Mouse (Mus musculus) myocyte (in vitro differentiated cells): ENCODE results near the gene Utp11. TPM values are rescaled to one million over a fixed set of nuclear protein-coding genes. Genes with fewer than 3 reads are reported as not detected.
A peak's percentile ranks its signal among the peaks of the same experiment; 100 is the strongest.

ENCODE experiments used
- H3K27me3 ChIP-seq: one replicate; pipeline ENCODE4 v1.6.1; 2011; ENCODE audit not compliant: control insufficient read depth, insufficient read depth, insufficient read length
- H3K36me3 ChIP-seq: one replicate; pipeline ENCODE4 v1.6.1; 2011; ENCODE audit not compliant: control insufficient read depth, insufficient read depth
- H3K4me2 ChIP-seq: one replicate; pipeline ENCODE4 v1.6.1; 2011; ENCODE audit warnings: low read depth, control low read depth
- H3K4me3 ChIP-seq: one replicate; pipeline ENCODE4 v1.5.1; 2011; ENCODE audit warnings: mild to moderate bottlenecking, control low read depth, moderate library complexity
- H3K79me2 ChIP-seq: one replicate; pipeline ENCODE4 v1.6.1; 2011; ENCODE audit not compliant: control insufficient read depth, insufficient read depth
- H3ac ChIP-seq: one replicate; pipeline ENCODE4 v1.6.1; 2011; ENCODE audit not compliant: control insufficient read depth, insufficient read length
- CEBPB ChIP-seq: IDR thresholded peaks from 2 replicates; pipeline ENCODE4 v1.6.1; 2011; ENCODE audit warnings: mild to moderate bottlenecking, moderate library complexity; ENCODE audit not compliant: poor library complexity, insufficient read depth, severe bottlenecking
- E2F4 ChIP-seq: IDR thresholded peaks from one replicate; pipeline ENCODE4 v1.6.1; 2011; ENCODE audit warnings: mild to moderate bottlenecking, control low read depth, moderate library complexity; ENCODE audit not compliant: insufficient read depth
- MAX ChIP-seq: IDR thresholded peaks from one replicate; pipeline ENCODE4 v1.6.1; 2011; ENCODE audit warnings: low read depth, mild to moderate bottlenecking, control low read depth
- MYOD1 ChIP-seq, 3 experiments: IDR thresholded peaks; one replicate each; pipeline ENCODE4 v1.6.1; 2011; ENCODE audit warnings: control low read depth in 2 of 3, low read depth in 2 of 3, mild to moderate bottlenecking in 2 of 3, moderate library complexity in 1 of 3; ENCODE audit not compliant: insufficient read length in 2 of 3, control insufficient read depth in 1 of 3
- MYOG ChIP-seq, 3 experiments: IDR thresholded peaks; one replicate each; pipeline ENCODE4 v1.6.1; 2011; ENCODE audit warnings: control low read depth in 2 of 3, low read depth in 2 of 3, mild to moderate bottlenecking in 2 of 3; ENCODE audit not compliant: insufficient read length in 2 of 3, control insufficient read depth in 1 of 3, insufficient read depth in 1 of 3
- POLR2A ChIP-seq: IDR thresholded peaks from one replicate; pipeline ENCODE4 v1.6.1; 2011; ENCODE audit warnings: low read depth, mild to moderate bottlenecking, control low read depth, moderate library complexity; ENCODE audit not compliant: insufficient read length
- POLR2AphosphoS2 ChIP-seq: IDR thresholded peaks from one replicate; pipeline ENCODE4 v1.6.1; 2011; ENCODE audit warnings: low read depth, control low read depth; ENCODE audit not compliant: insufficient read length
- REST ChIP-seq: IDR thresholded peaks from one replicate; pipeline ENCODE4 v1.6.1; 2011; ENCODE audit warnings: mild to moderate bottlenecking, control low read depth, moderate library complexity; ENCODE audit not compliant: insufficient read depth, insufficient read length
- SRF ChIP-seq: IDR thresholded peaks from one replicate; pipeline ENCODE4 v1.6.1; 2011; ENCODE audit warnings: low read depth; ENCODE audit not compliant: control insufficient read depth, insufficient read length
- TCF12 ChIP-seq: IDR thresholded peaks from one replicate; pipeline ENCODE4 v1.6.1; 2011; ENCODE audit warnings: mild to moderate bottlenecking, control low read depth; ENCODE audit not compliant: poor library complexity, insufficient read depth, severe bottlenecking
- TCF3 ChIP-seq: IDR thresholded peaks from one replicate; pipeline ENCODE4 v1.6.1; 2011; ENCODE audit warnings: low read depth, control low read depth; ENCODE audit not compliant: insufficient read length
- USF1 ChIP-seq: IDR thresholded peaks from one replicate; pipeline ENCODE4 v1.6.1; 2011; ENCODE audit warnings: low read depth, mild to moderate bottlenecking, control low read depth, moderate library complexity
- polyA plus RNA-seq: library from polyadenylated mRNA; unstranded; fragments of >200 nt; fragmentation: generic; extraction: Trizol; gene quantifications from one replicate; pipeline ENCODE4 v1.2.1, GENCODE M21; 2012; ENCODE audit warnings: missing spikeins

Gene Utp11
- polyA plus RNA-seq, 1 experiment: 36.2 TPM

DNA sequence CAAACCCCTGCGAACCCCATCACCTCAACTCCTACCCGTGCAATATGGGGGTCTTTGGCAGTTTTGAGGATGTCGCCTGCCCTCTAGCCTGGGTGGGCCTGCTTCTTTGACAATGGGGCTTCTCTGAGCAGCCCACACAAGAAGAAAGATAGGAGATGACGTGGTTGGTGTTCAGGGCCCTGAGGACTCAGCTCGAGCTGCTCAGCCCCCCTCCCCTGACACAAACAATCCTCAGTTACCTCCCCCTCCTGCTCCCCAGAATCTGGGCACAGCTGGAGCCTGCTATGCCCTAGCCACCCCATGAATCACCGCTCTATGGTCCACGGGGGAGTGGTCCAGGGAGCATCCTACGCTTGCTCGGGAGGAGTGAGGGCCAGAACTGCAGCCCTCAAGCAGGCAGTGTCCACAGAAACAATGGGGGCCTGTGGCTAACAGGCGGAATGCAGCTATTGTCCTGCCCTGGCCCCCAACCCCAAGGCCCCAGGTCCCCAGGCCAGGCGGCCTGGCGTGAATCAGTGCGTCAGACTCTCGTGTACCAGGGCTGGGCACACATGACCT lies 25.8 kb downstream of the Utp11 start:
- TF ChIP-seq USF1 (no peak), TCF3 (no peak), POLR2A (no peak), TCF12 (no peak), SRF (no peak), MYOG (IDR thresholded peaks at IDR 0.05; ENCODE audit: control insufficient read depth in 1 of 3, insufficient read depth in 1 of 3, insufficient read length in 2 of 3, low read depth in 2 of 3) (no peak), POLR2AphosphoS2 (no peak), MAX (no peak), MYOD1 (IDR thresholded peaks at IDR 0.05; ENCODE audit: control insufficient read depth in 1 of 3, insufficient read length in 2 of 3, low read depth in 2 of 3) (no peak), REST (no peak), E2F4 (no peak), CEBPB (no peak)
- Histone ChIP-seq H3K27me3 (peaks cover 42% of the 10 kb centered on the region), H3K36me3 (no peaks in the 10 kb centered on the region), H3K4me2 (no peak overlapping the region), H3K4me3 (no peak overlapping the region), H3K79me2 (no peaks in the 10 kb centered on the region), H3ac (no peak overlapping the region)

DNA sequence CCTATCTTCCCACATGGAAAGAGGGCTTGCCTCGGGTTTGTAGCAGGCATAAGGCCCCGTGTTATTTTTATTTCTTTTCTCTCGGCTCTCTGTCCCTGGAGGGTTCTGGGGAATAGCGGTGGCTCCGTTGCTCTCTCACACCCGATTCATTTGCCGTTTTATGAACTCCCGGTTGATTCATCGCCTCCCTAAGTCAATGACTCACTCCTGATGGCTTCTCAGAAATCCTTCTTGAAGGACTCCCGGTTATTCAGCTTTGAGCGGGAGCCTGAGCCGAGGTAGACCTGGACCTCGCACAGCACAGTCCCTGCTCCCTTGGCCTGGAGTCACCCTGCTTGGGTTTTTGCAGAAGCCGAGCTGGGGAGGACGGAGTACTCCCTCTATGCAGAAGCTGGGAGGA lies 28.8 kb downstream of the Utp11 start:
- Histone ChIP-seq H3K4me3 (no peak overlapping the region), H3K4me2 (peak overlapping the region; percentile 55), H3K27me3 (peaks cover 68% of the 10 kb centered on the region), H3ac (no peak overlapping the region), H3K79me2 (no peaks in the 10 kb centered on the region), H3K36me3 (no peaks in the 10 kb centered on the region)
- no peak for TF ChIP-seq MYOD1 (IDR thresholded peaks at IDR 0.05; ENCODE audit: control insufficient read depth in 1 of 3, insufficient read length in 2 of 3, low read depth in 2 of 3)
- TF ChIP-seq TCF3: no peak
- TF ChIP-seq TCF12: no peak
- TF ChIP-seq MAX: no peak
- TF ChIP-seq SRF: no peak
- no peak for TF ChIP-seq CEBPB
- TF ChIP-seq POLR2AphosphoS2: no peak
- no peak for TF ChIP-seq MYOG (IDR thresholded peaks at IDR 0.05; ENCODE audit: control insufficient read depth in 1 of 3, insufficient read depth in 1 of 3, insufficient read length in 2 of 3, low read depth in 2 of 3)
- no peak for TF ChIP-seq REST
- TF ChIP-seq POLR2A: no peak
- TF ChIP-seq E2F4: no peak
- TF ChIP-seq USF1: no peak

DNA sequence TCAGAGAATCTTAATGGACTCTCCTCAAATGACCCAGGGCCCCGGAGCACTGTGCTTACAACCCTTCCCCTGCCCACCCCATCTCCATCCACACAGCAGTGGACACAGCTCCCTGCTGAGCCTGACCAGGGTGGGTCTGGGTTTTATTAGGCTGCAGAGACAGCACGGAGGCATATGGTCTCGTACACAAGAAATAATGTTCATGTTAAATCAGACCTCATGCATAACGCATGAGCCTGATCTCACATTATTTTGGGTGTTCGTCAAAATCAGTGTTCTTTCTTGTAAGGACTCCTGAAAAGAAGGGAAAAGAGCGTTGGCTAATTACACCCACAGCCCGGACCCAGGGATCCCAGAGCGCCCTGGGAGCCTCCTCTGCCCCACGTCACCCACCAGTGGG lies 29.2 kb downstream of the Utp11 start:
- Histone ChIP-seq H3K79me2 (no peaks in the 10 kb centered on the region), H3K27me3 (peaks cover 72% of the 10 kb centered on the region), H3ac (no peak overlapping the region), H3K36me3 (no peaks in the 10 kb centered on the region), H3K4me2 (peak overlapping the region; percentile 55), H3K4me3 (no peak overlapping the region)
- no peak for TF ChIP-seq E2F4
- TF ChIP-seq TCF12: no peak
- TF ChIP-seq CEBPB: no peak
- no peak for TF ChIP-seq USF1
- no peak for TF ChIP-seq MYOD1 (IDR thresholded peaks at IDR 0.05; ENCODE audit: control insufficient read depth in 1 of 3, insufficient read length in 2 of 3, low read depth in 2 of 3)
- TF ChIP-seq MYOG (IDR thresholded peaks at IDR 0.05; ENCODE audit: control insufficient read depth in 1 of 3, insufficient read depth in 1 of 3, insufficient read length in 2 of 3, low read depth in 2 of 3): no peak
- no peak for TF ChIP-seq REST
- no peak for TF ChIP-seq POLR2AphosphoS2
- TF ChIP-seq TCF3: no peak
- no peak for TF ChIP-seq MAX
- TF ChIP-seq SRF: no peak

DNA sequence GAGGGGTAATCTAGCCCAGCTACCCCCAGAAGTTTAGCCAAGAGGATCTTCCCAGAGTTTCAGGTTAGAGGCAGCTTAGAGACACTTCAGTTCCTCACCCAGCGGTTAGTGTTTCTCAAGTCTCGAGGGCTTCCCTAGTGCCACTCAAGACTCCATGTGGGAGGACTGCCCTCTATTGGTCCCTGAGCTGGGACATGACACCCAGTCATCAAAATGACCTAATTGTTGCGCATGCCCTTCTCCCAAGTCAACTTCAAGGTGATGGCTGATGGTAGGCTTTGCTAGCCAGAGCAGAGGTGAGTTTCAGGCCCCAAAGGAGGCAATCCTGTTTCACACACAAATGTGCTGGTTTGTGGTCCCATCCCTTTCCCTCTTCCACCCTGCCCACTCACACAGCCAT lies 30.4 kb downstream of the Utp11 start:
- Histone ChIP-seq H3K27me3 (peaks cover 79% of the 10 kb centered on the region), H3K79me2 (no peaks in the 10 kb centered on the region), H3K36me3 (no peaks in the 10 kb centered on the region), H3K4me2 (no peak overlapping the region), H3ac (no peak overlapping the region), H3K4me3 (no peak overlapping the region)
- no peak for TF ChIP-seq MAX
- no peak for TF ChIP-seq MYOG (IDR thresholded peaks at IDR 0.05; ENCODE audit: control insufficient read depth in 1 of 3, insufficient read depth in 1 of 3, insufficient read length in 2 of 3, low read depth in 2 of 3)
- no peak for TF ChIP-seq CEBPB
- TF ChIP-seq USF1: no peak
- no peak for TF ChIP-seq TCF3
- no peak for TF ChIP-seq POLR2AphosphoS2
- TF ChIP-seq E2F4: no peak
- no peak for TF ChIP-seq REST

DNA sequence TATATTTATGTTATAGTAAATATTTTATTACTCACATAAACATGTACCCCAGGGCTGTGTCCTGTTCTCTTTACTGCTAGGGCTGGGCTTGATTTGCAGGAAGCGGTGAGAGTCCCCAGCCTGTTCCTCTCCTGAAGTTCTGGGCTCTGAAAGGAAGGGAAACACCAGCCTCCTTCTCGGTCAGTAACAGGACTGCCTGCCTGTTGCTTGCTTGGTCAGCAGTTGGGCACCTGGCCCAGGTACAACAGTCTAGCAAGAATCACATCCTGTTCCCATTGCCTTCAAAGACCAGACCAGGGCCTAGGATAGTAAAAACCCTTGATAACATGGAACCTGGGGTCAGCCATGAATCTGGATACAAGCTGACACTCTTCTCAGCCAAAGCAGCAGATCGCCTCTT lies 32.8 kb downstream of the Utp11 start:
- Histone ChIP-seq H3ac (no peak overlapping the region), H3K4me3 (no peak overlapping the region), H3K27me3 (peaks cover 86% of the 10 kb centered on the region), H3K4me2 (no peak overlapping the region), H3K36me3 (no peaks in the 10 kb centered on the region), H3K79me2 (no peaks in the 10 kb centered on the region)
- TF ChIP-seq POLR2AphosphoS2: no peak
- no peak for TF ChIP-seq CEBPB
- no peak for TF ChIP-seq USF1
- TF ChIP-seq SRF: no peak
- no peak for TF ChIP-seq MYOG (IDR thresholded peaks at IDR 0.05; ENCODE audit: control insufficient read depth in 1 of 3, insufficient read depth in 1 of 3, insufficient read length in 2 of 3, low read depth in 2 of 3)
- TF ChIP-seq TCF3: no peak
- no peak for TF ChIP-seq REST
- TF ChIP-seq E2F4: no peak
- no peak for TF ChIP-seq POLR2A
- TF ChIP-seq TCF12: no peak
- TF ChIP-seq MAX: no peak
- no peak for TF ChIP-seq MYOD1 (IDR thresholded peaks at IDR 0.05; ENCODE audit: control insufficient read depth in 1 of 3, insufficient read length in 2 of 3, low read depth in 2 of 3)
